Mouse (Mus musculus) hindbrain, embryonic 15.5 days (tissue): ENCODE results near the gene Cd274. TPM values are rescaled to one million over a fixed set of nuclear protein-coding genes. Genes with fewer than 3 reads are reported as not detected.
A peak's percentile ranks its signal among the peaks of the same experiment; 100 is the strongest.

Experiments used
- ATAC-seq: fragments of 200-750 bp; cut with Nextera tagmentation; 2 replicates; pipeline ENCODE4 v1.8.0; 2017; ENCODE audit warnings: low read depth, moderate number of reproducible peaks, moderate TSS enrichment; ENCODE audit not compliant: low FRiP score
- H3K27ac ChIP-seq: fragments of 300-500 bp; sonication (generic); replicated peaks from 2 replicates; pipeline ENCODE4 v1.5.1; 2015; ENCODE audit warnings: mild to moderate bottlenecking, inconsistent platforms
- H3K27me3 ChIP-seq: fragments of 300-500 bp; sonication (generic); 2 replicates; pipeline ENCODE4 v1.6.1; 2015; ENCODE audit warnings: control low read depth, inconsistent platforms
- H3K36me3 ChIP-seq: fragments of 300-500 bp; sonication (generic); 2 replicates; pipeline ENCODE4 v1.6.1; 2015; ENCODE audit warnings: control low read depth, inconsistent platforms
- H3K4me1 ChIP-seq: fragments of 300-500 bp; sonication (generic); replicated peaks from 2 replicates; pipeline ENCODE4 v1.6.1; 2015; ENCODE audit warnings: control low read depth, inconsistent platforms
- H3K4me2 ChIP-seq: fragments of 300-500 bp; sonication (generic); 2 replicates; pipeline ENCODE4 v1.6.1; 2015; ENCODE audit warnings: moderate library complexity, mild to moderate bottlenecking, inconsistent platforms
- H3K4me3 ChIP-seq: fragments of 300-500 bp; sonication (generic); 2 replicates; pipeline ENCODE4 v1.5.1; 2015; ENCODE audit warnings: mild to moderate bottlenecking, inconsistent platforms
- H3K9ac ChIP-seq: fragments of 300-500 bp; sonication (generic); 2 replicates; pipeline ENCODE4 v1.6.1; 2015; ENCODE audit warnings: inconsistent platforms
- H3K9me3 ChIP-seq: fragments of 300-500 bp; sonication (generic); 2 replicates; pipeline ENCODE4 v1.6.1; 2016; ENCODE audit warnings: control low read depth, inconsistent platforms
- WGBS: fragments of 180-500 bp; shearing (Covaris S2); methylation state at CpG from one replicate; pipeline ENCODE4 v1.1.7; 2015; 5-methylcytosine and 5-hydroxymethylcytosine counted together
- polyA plus RNA-seq: library from polyadenylated mRNA; unstranded; fragments of >200 nt; fragmentation: Nextera tagmentation; extraction: Ambion mirVana; gene quantifications from 2 replicates; pipeline ENCODE4 v1.2.1, GENCODE M21; 2015

The Cd274 gene
- polyA plus RNA-seq, 1 experiment from 2014 or later = 0.64 TPM

- WGBS = 91% methylated on average over 2 of the region's 2 CpGs
- no peak overlapping the region for H3K4me2 ChIP-seq
- H3K4me3 ChIP-seq = no peak overlapping the region
Measured at GRCm38 (mm10) chr19:29368041-29368440, 786 bp downstream of the Cd274 start.

GRCm38 (mm10) chr19:29368671-29369309 lies 1.5 kb downstream of the Cd274 start:
- Histone ChIP-seq H3K4me2 (no peak overlapping the region), H3K4me1 (peaks cover 9% of the 10 kb centered on the region; the same call in 1 of the 2 replicates), H3K9ac (no peak overlapping the region), H3K27ac (no peak overlapping the region), H3K4me3 (no peak overlapping the region), H3K27me3 (no peaks in the 10 kb centered on the region), H3K36me3 (no peaks in the 10 kb centered on the region), H3K9me3 (no peaks in the 10 kb centered on the region)
- 94% methylated on average over 3 of the region's 3 CpGs for WGBS
- no peak for ATAC-seq

More at GRCm38 (mm10) chr19:29368041-29368440, 786 bp downstream of the Cd274 start:
- Histone ChIP-seq H3K9ac (no peak overlapping the region), H3K27ac (no peak overlapping the region), H3K9me3 (no peaks in the 10 kb centered on the region), H3K27me3 (no peaks in the 10 kb centered on the region), H3K36me3 (no peaks in the 10 kb centered on the region), H3K4me1 (peaks cover 9% of the 10 kb centered on the region; the same call in 1 of the 2 replicates)
- no peak for ATAC-seq

GRCm38 (mm10) chr19:29370112-29370511 lies 2.9 kb downstream of the Cd274 start:
- no peaks in the 10 kb centered on the region for H3K36me3 ChIP-seq
- WGBS = 79% methylated on average over 12 of the region's 12 CpGs
- H3K9ac ChIP-seq = no peak overlapping the region
- H3K4me2 ChIP-seq = no peak overlapping the region
- no peak for ATAC-seq
- no peaks in the 10 kb centered on the region for H3K9me3 ChIP-seq
- no peaks in the 10 kb centered on the region for H3K27me3 ChIP-seq
- H3K4me3 ChIP-seq = no peak overlapping the region
- H3K4me1 ChIP-seq = peaks cover 9% of the 10 kb centered on the region; the same call in 1 of the 2 replicates
- no peak overlapping the region for H3K27ac ChIP-seq

GRCm38 (mm10) chr19:29370545-29371283 lies 3.5 kb downstream of the Cd274 start:
- Histone ChIP-seq H3K4me1 (peaks cover 9% of the 10 kb centered on the region; the same call in 1 of the 2 replicates), H3K27ac (no peak overlapping the region), H3K9ac (no peak overlapping the region), H3K36me3 (no peaks in the 10 kb centered on the region), H3K27me3 (no peaks in the 10 kb centered on the region), H3K9me3 (no peaks in the 10 kb centered on the region), H3K4me3 (no peak overlapping the region), H3K4me2 (no peak overlapping the region)
- no peak for ATAC-seq
- 94% methylated on average over 7 of the region's 7 CpGs for WGBS

GRCm38 (mm10) chr19:29371284-29372081 lies 4.2 kb downstream of the Cd274 start:
- H3K9ac ChIP-seq = no peak overlapping the region
- H3K27me3 ChIP-seq = no peaks in the 10 kb centered on the region
- ATAC-seq = no peak
- H3K4me1 ChIP-seq = peaks cover 9% of the 10 kb centered on the region; the same call in 1 of the 2 replicates
- no peak overlapping the region for H3K4me3 ChIP-seq
- no peak overlapping the region for H3K4me2 ChIP-seq
- WGBS = 83% methylated on average over 18 of the region's 18 CpGs
- H3K27ac ChIP-seq = no peak overlapping the region
- H3K9me3 ChIP-seq = no peaks in the 10 kb centered on the region
- H3K36me3 ChIP-seq = no peaks in the 10 kb centered on the region

GRCm38 (mm10) chr19:29372138-29372537 lies 4.9 kb downstream of the Cd274 start:
- H3K4me2 ChIP-seq = no peak overlapping the region
- H3K4me1 ChIP-seq = 0 out of 2 replicates have a peak, but pooled peaks cover 5% of the 10 kb centered on the region
- no peaks in the 10 kb centered on the region for H3K27me3 ChIP-seq
- H3K4me3 ChIP-seq = no peak overlapping the region
- no peak overlapping the region for H3K9ac ChIP-seq
- H3K27ac ChIP-seq = no peak overlapping the region
- WGBS = 78% methylated on average over 4 of the region's 4 CpGs
- ATAC-seq = no peak
- H3K9me3 ChIP-seq = no peaks in the 10 kb centered on the region
- H3K36me3 ChIP-seq = no peaks in the 10 kb centered on the region

GRCm38 (mm10) chr19:29372621-29373020 lies 5.4 kb downstream of the Cd274 start:
- H3K27me3 ChIP-seq = no peaks in the 10 kb centered on the region
- no peak overlapping the region for H3K4me2 ChIP-seq
- no peak for ATAC-seq
- 0 out of 2 replicates have a peak, but pooled peaks cover under 1% of the 10 kb centered on the region for H3K4me1 ChIP-seq
- H3K27ac ChIP-seq = no peak overlapping the region
- H3K4me3 ChIP-seq = no peak overlapping the region
- 89% methylated on average over 3 of the region's 3 CpGs for WGBS
- no peaks in the 10 kb centered on the region for H3K36me3 ChIP-seq
- H3K9ac ChIP-seq = no peak overlapping the region
- no peaks in the 10 kb centered on the region for H3K9me3 ChIP-seq

GRCm38 (mm10) chr19:29373438-29373837 lies 6.2 kb downstream of the Cd274 start:
- H3K4me1 ChIP-seq = no peaks in the 10 kb centered on the region
- WGBS = 35% methylated on average over 11 of the region's 11 CpGs
- no peaks in the 10 kb centered on the region for H3K36me3 ChIP-seq
- no peak overlapping the region for H3K9ac ChIP-seq
- peak overlapping the region; percentile 44 for H3K4me2 ChIP-seq
- H3K9me3 ChIP-seq = no peaks in the 10 kb centered on the region
- ATAC-seq = no peak
- no peaks in the 10 kb centered on the region for H3K27me3 ChIP-seq
- H3K4me3 ChIP-seq = peak overlapping the region; percentile 18
- H3K27ac ChIP-seq = no peak overlapping the region

GRCm38 (mm10) chr19:29374947-29375346 lies 7.7 kb downstream of the Cd274 start:
- 95% methylated on average over 9 of the region's 9 CpGs for WGBS
- no peak for ATAC-seq
- Histone ChIP-seq H3K36me3 (no peaks in the 10 kb centered on the region), H3K27me3 (no peaks in the 10 kb centered on the region), H3K4me1 (no peaks in the 10 kb centered on the region), H3K9ac (no peak overlapping the region), H3K9me3 (no peaks in the 10 kb centered on the region), H3K27ac (no peak overlapping the region), H3K4me2 (no peak overlapping the region), H3K4me3 (no peak overlapping the region)

- H3K9me3 ChIP-seq = no peaks in the 10 kb centered on the region
- no peak overlapping the region for H3K4me2 ChIP-seq
- no peaks in the 10 kb centered on the region for H3K27me3 ChIP-seq
- no peak for ATAC-seq
- no peak overlapping the region for H3K27ac ChIP-seq
- no peak overlapping the region for H3K9ac ChIP-seq
- 76% methylated on average over 3 of the region's 3 CpGs for WGBS
- H3K4me1 ChIP-seq = no peaks in the 10 kb centered on the region
- no peaks in the 10 kb centered on the region for H3K36me3 ChIP-seq
- no peak overlapping the region for H3K4me3 ChIP-seq
Measured at GRCm38 (mm10) chr19:29376382-29376781, 9.1 kb downstream of the Cd274 start.

- H3K9me3 ChIP-seq = no peaks in the 10 kb centered on the region
- ATAC-seq = no peak
- H3K4me2 ChIP-seq = no peak overlapping the region
- no peaks in the 10 kb centered on the region for H3K36me3 ChIP-seq
- H3K27ac ChIP-seq = no peak overlapping the region
- WGBS = 94% methylated on average over 14 of the region's 14 CpGs
- H3K4me3 ChIP-seq = no peak overlapping the region
- H3K27me3 ChIP-seq = no peaks in the 10 kb centered on the region
- H3K9ac ChIP-seq = no peak overlapping the region
- no peaks in the 10 kb centered on the region for H3K4me1 ChIP-seq
Measured at GRCm38 (mm10) chr19:29379839-29380603, 12.8 kb downstream of the Cd274 start.
